8 mouse cellular contexts compared by ENCODE assay signal in genomic region chr4:108834115-108834970, GRCm38 (mm10). TPM values are rescaled to one million over a fixed set of nuclear protein-coding genes. Genes with fewer than 3 reads are reported as not detected.
A peak's percentile ranks its signal among the peaks of the same experiment; 100 is the strongest.
DNase-seq lines count a peak whose midpoint lies in the region; ATAC-seq and TF ChIP-seq lines count a peak whose summit lies in the region.

Gene Txndc12, plus strand, starts transcription at chr4:108834601.

- DNase-seq in gastrocnemius, adult 2 months = peak; percentile 88
- peak; percentile 95 for DNase-seq in hindbrain, postnatal 0 days (ENCODE audit: low spot score)
- DNase-seq in left cerebral cortex, adult 2 months (ENCODE audit: extremely low spot score in 1 of 2, low spot score in 2 of 2) = peak; percentile 66 to 78
- DNase-seq in right cerebral cortex, adult 2 months (ENCODE audit: low spot score in 2 of 2) = peak; percentile 79 to 88
- DNase-seq in urinary bladder, postnatal 36 days (ENCODE audit: low spot score in 2 of 2) = peak; percentile 76 to 83

- no peaks in the 10 kb centered on the region; the same call in 1 of the 2 replicates for H3K36me3 ChIP-seq in hindbrain, postnatal 0 days (ENCODE audit: insufficient read depth, low read length)

- H3K4me3 ChIP-seq in gastrocnemius, adult 2 months = peak within 1 kb of the TSS; percentile 90
- H3K4me3 ChIP-seq in hindbrain, postnatal 0 days (ENCODE audit: low read length) = peak within 1 kb of the TSS; percentile 98
- peak within 1 kb of the TSS; percentile 69 for H3K4me3 ChIP-seq in left cerebral cortex, adult 2 months

- H3K4me2 ChIP-seq in hindbrain, postnatal 0 days (ENCODE audit: low read depth, low read length) = peak within 1 kb of the TSS; percentile 72

- no peaks in the 10 kb centered on the region for H3K27me3 ChIP-seq in hindbrain, postnatal 0 days (ENCODE audit: insufficient read depth, low read length)

- H3K9ac ChIP-seq in hindbrain, postnatal 0 days (replicated peaks; ENCODE audit: low read length) = peak within 1 kb of the TSS; percentile 99

- peak within 1 kb of the TSS; percentile 94 for H3K27ac ChIP-seq in gastrocnemius, adult 2 months
- peak within 1 kb of the TSS; percentile 99 for H3K27ac ChIP-seq in hindbrain, postnatal 0 days
- H3K27ac ChIP-seq in left cerebral cortex, adult 2 months = peak within 1 kb of the TSS; percentile 98

- peak; percentile 51 for ATAC-seq in activated CD4-positive, CD25-positive, alpha-beta regulatory T cell, adult 4 months
- peak; percentile 69 for ATAC-seq in common myeloid progenitor, adult 5-6 weeks (replicated peaks; ENCODE audit: low read depth, poor library complexity, severe bottlenecking)
- peak; percentile 83 for ATAC-seq in hindbrain, postnatal 0 days
- ATAC-seq in megakaryocyte, adult 5-6 weeks (ENCODE audit: poor library complexity, severe bottlenecking) = peak; percentile 54

- intact Hi-C loops in gastrocnemius, adult 2 months (cut with DNase I) = no loop called here
- intact Hi-C loops in left cerebral cortex, adult 2 months (cut with DNase I) = loop anchor here (1.0 to 5.0 kb wide), 2 partner anchors 13 to 257 kb away; partner anchors contain the start of genes Kti12, Orc1 and Prpf38a

- H3K4me1 ChIP-seq in hindbrain, postnatal 0 days (ENCODE audit: insufficient read depth, low read length) = no peaks in the 10 kb centered on the region

- TF ChIP-seq CTCF in gastrocnemius, adult 2 months (IDR thresholded peaks at IDR 0.05) = no peak
- TF ChIP-seq CTCF in hindbrain, postnatal 0 days (IDR thresholded peaks at IDR 0.05; ENCODE audit: low read depth) = peak; percentile 31
- TF ChIP-seq CTCF in left cerebral cortex, adult 2 months (IDR thresholded peaks at IDR 0.05) = no peak; the same call in 1 of the 2 replicates

- H3K9me3 ChIP-seq in hindbrain, postnatal 0 days (ENCODE audit: low read length) = no peaks in the 10 kb centered on the region

- under 1% methylated on average over 34 of the region's 34 CpGs for WGBS in hindbrain, postnatal 0 days

RNA-seq across cellular contexts. Expression of gene Txndc12, which starts in this region (rescaled TPM):
- 10 to 100 TPM; 58.5 to 69.9 TPM for polyA plus RNA-seq in activated CD4-positive, CD25-positive, alpha-beta regulatory T cell, adult 4 months (2017; shearing (Covaris generic))
- total RNA-seq in common myeloid progenitor, adult 5-6 weeks (2017) = 55.2 and 72.2 TPM in 2 replicates
- 10 to 100 TPM; 10.7 to 11.9 TPM for total RNA-seq in gastrocnemius, adult 2 months (2021)
- total RNA-seq in hindbrain, postnatal 0 days (2014; rRNA removed) = 38.1 and 41.3 TPM in 2 replicates
- polyA plus RNA-seq in hindbrain, postnatal 0 days (2015; fragmentation: Nextera tagmentation; extraction: Ambion mirVana) = 68.2 and 73.3 TPM in 2 replicates
- total RNA-seq in left cerebral cortex, adult 2 months (2021) = 10 to 100 TPM; 35.4 to 40.2 TPM
- 48.6 and 56.1 TPM in 2 replicates for total RNA-seq in megakaryocyte, adult 5-6 weeks (2015)
- 66.5 and 66.7 TPM in 2 replicates for total RNA-seq in megakaryocyte, adult 5-6 weeks (2017)

Comparison
In these comparisons a context has a peak if more than half of its experiments do, and no peak if none do; other contexts are left out.
1. Peak in every context shown above with its lines: DNase-seq, ATAC-seq, H3K4me3 ChIP-seq and H3K27ac ChIP-seq.